Mouse (Mus musculus): ENCODE measurements around the gene Mef2c. TPM values are rescaled to one million over a fixed set of nuclear protein-coding genes. Genes with fewer than 3 reads are reported as not detected.

Gene Mef2c
- 300 and 367 TPM in 2 replicates for polyA plus RNA-seq (2015; fragmentation: Nextera tagmentation; extraction: Ambion mirVana)

DNA sequence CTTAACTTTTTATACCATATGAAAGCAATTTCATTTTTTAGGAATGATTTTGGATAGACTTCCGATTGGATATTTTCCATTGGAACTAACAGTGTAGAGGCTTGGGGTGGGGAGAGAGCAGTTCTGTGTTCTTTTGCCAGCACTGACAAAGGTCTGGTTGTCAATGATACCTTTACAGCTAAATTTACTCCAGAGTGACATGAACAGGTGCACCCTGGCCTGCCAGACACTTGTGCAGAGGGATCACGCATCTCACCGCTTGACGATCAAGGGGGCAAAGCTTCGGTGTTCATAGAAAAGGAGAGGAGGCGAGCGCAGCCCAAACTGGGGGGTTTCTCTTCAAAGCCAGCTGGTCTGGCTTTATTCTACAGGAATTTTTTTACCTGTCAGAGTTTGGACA, at the start of gene Mef2c:
TSS of gene Mef2c (plus strand) at position 116 of the 400 bp plus-strand sequence.
- Histone ChIP-seq H3K4me2 (ENCODE audit: low read length) (no peak within 1 kb of the TSS), H3K27ac (ENCODE audit: low read length) (no peak within 1 kb of the TSS), H3K4me3 (replicated peaks; ENCODE audit: low read length) (no peak within 1 kb of the TSS), H3K36me3 (ENCODE audit: control insufficient read depth, insufficient read depth) (no peaks in the 10 kb centered on the region), H3K9me3 (ENCODE audit: control insufficient read depth, low read length) (no peaks in the 10 kb centered on the region), H3K4me1 (replicated peaks; ENCODE audit: control insufficient read depth, insufficient read depth, low read length) (no peaks in the 10 kb centered on the region), H3K9ac (replicated peaks; ENCODE audit: low read depth, low read length) (no peak within 1 kb of the TSS), H3K27me3 (replicated peaks; ENCODE audit: control insufficient read depth, insufficient read depth, low read length) (no peaks in the 10 kb centered on the region)
- ATAC-seq, result no peak
- WGBS, result 85% methylated on average over 7 of the region's 7 CpGs

DNA sequence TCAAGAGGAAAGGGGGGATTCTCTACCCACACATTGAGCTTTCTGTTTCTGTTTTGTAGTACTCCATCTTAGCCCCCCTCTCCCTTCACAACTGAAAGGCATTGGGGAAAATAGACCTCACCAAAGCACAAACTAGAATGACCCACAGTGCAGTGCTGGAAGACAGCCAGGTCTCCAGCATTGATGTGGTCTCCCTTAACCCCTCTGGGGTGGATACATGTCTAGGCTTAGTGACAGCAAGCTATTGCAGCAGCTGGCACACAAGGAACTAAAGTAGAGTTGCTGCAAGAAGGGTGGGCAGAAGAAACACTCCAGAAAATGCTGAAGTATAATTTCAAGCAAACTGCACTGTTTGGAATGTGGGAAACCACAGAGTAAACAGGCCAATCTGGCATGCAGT, 45.1 kb upstream of the Mef2c start:
- H3K9me3 ChIP-seq (ENCODE audit: control insufficient read depth, low read length), result no peaks in the 10 kb centered on the region
- H3K27me3 ChIP-seq (replicated peaks; ENCODE audit: control insufficient read depth, insufficient read depth, low read length), result no peaks in the 10 kb centered on the region
- no peak overlapping the region for H3K9ac ChIP-seq (replicated peaks; ENCODE audit: low read depth, low read length)
- no peaks in the 10 kb centered on the region for H3K4me1 ChIP-seq (replicated peaks; ENCODE audit: control insufficient read depth, insufficient read depth, low read length)
- no peak overlapping the region for H3K4me2 ChIP-seq (ENCODE audit: low read length)
- no peak overlapping the region for H3K4me3 ChIP-seq (replicated peaks; ENCODE audit: low read length)
- ATAC-seq, result peak; percentile 79
- no peak overlapping the region for H3K27ac ChIP-seq (ENCODE audit: low read length)
- no peaks in the 10 kb centered on the region for H3K36me3 ChIP-seq (ENCODE audit: control insufficient read depth, insufficient read depth)

DNA sequence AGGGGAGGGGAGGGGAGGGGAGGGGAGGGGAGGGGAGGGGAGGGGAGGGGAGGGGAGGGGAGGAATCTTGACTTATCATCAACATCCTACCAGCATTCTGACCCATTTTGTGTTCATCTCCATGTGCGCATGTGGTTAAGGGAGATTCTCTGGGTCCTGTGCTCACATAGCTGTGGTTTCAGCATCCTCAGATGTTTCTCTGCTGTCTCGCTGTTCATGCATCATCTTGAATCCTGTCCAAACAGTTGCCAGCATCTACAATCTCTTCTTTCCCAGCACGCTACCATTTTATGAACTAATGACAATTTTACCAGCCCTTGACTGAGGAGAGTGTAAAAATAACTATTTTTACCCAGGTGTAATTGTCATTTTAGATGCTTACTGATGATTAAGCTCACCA, 44.2 kb upstream of the Mef2c start:
- Histone ChIP-seq H3K4me2 (ENCODE audit: low read length) (no peak overlapping the region), H3K36me3 (ENCODE audit: control insufficient read depth, insufficient read depth) (no peaks in the 10 kb centered on the region), H3K4me3 (replicated peaks; ENCODE audit: low read length) (no peak overlapping the region), H3K4me1 (replicated peaks; ENCODE audit: control insufficient read depth, insufficient read depth, low read length) (no peaks in the 10 kb centered on the region), H3K27ac (ENCODE audit: low read length) (no peak overlapping the region), H3K27me3 (replicated peaks; ENCODE audit: control insufficient read depth, insufficient read depth, low read length) (no peaks in the 10 kb centered on the region), H3K9me3 (ENCODE audit: control insufficient read depth, low read length) (no peaks in the 10 kb centered on the region), H3K9ac (replicated peaks; ENCODE audit: low read depth, low read length) (no peak overlapping the region)
- no peak for ATAC-seq
- WGBS, result 94% methylated on average over 3 of the region's 3 CpGs

DNA sequence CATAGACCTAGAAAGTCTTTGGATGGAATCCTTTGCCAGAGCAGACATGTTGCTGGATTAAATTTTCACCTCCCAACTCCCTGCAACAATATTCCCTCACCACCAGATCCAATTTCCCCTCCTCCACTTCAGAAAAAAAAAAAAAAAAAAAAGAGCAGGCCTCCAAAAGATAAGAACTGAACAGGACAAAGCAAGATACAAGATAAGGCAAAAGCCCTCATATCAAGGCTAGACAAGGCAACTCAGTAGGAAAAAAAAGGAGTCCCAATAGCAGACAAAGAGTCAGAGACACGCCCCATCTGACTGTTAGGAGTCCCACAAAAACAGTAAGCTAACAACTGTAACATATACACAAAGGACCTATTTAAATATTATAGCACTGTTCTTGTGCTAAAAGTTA, 43.2 kb upstream of the Mef2c start:
- Histone ChIP-seq H3K27ac (ENCODE audit: low read length) (no peak overlapping the region), H3K9me3 (ENCODE audit: control insufficient read depth, low read length) (no peaks in the 10 kb centered on the region), H3K9ac (replicated peaks; ENCODE audit: low read depth, low read length) (no peak overlapping the region), H3K4me1 (replicated peaks; ENCODE audit: control insufficient read depth, insufficient read depth, low read length) (no peaks in the 10 kb centered on the region), H3K27me3 (replicated peaks; ENCODE audit: control insufficient read depth, insufficient read depth, low read length) (no peaks in the 10 kb centered on the region), H3K4me2 (ENCODE audit: low read length) (no peak overlapping the region), H3K4me3 (replicated peaks; ENCODE audit: low read length) (no peak overlapping the region), H3K36me3 (ENCODE audit: control insufficient read depth, insufficient read depth) (no peaks in the 10 kb centered on the region)
- 88% methylated on average over 1 of the region's 1 CpGs for whole genome bisulfite sequencing
- no peak for ATAC-seq

DNA sequence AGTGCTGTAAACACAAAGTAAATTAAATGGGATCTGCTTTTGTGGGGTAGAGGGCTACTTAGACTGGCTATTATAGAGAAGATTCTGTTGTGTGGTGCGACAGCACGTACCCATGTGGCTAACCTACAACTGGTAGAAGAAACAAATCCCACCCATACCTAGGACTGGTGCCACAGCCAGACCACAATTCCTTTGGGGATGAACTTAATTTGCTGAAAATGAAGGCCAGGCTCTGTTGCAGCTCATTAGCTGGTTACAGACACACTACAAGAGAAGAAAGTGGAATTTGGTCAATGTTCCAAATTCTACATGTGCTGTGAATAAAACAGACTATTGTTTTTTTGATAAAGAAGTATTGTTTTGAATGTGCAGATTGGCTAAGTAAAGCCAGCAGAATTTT, 42.3 kb upstream of the Mef2c start:
- Histone ChIP-seq H3K4me1 (replicated peaks; ENCODE audit: control insufficient read depth, insufficient read depth, low read length) (no peaks in the 10 kb centered on the region), H3K27ac (ENCODE audit: low read length) (no peak overlapping the region), H3K27me3 (replicated peaks; ENCODE audit: control insufficient read depth, insufficient read depth, low read length) (no peaks in the 10 kb centered on the region), H3K9me3 (ENCODE audit: control insufficient read depth, low read length) (no peaks in the 10 kb centered on the region), H3K36me3 (ENCODE audit: control insufficient read depth, insufficient read depth) (no peaks in the 10 kb centered on the region), H3K4me2 (ENCODE audit: low read length) (no peak overlapping the region), H3K4me3 (replicated peaks; ENCODE audit: low read length) (no peak overlapping the region), H3K9ac (replicated peaks; ENCODE audit: low read depth, low read length) (no peak overlapping the region)
- no peak for ATAC-seq
- 69% methylated on average over 2 of the region's 2 CpGs for WGBS

DNA sequence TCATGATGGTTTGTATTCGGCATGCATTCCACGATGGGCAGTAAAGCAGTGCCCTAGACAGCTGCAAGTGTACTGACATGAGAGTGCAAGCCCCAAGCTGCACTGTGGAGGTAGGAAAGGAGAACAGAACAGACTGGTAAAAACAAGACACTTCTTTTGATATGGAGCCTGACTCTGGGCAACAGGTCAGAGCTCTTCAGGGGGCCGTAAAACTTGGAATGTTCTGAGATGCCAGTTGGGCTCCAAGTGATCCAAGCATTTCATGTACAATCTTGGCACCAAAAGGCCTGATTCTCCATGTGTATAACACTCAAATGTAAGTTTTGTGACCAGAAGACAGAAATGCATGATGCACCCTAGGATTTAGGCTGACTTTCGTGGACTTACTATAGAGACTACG, 37.1 kb upstream of the Mef2c start:
- WGBS, result 93% methylated on average over 5 of the region's 5 CpGs
- ATAC-seq, result no peak

DNA sequence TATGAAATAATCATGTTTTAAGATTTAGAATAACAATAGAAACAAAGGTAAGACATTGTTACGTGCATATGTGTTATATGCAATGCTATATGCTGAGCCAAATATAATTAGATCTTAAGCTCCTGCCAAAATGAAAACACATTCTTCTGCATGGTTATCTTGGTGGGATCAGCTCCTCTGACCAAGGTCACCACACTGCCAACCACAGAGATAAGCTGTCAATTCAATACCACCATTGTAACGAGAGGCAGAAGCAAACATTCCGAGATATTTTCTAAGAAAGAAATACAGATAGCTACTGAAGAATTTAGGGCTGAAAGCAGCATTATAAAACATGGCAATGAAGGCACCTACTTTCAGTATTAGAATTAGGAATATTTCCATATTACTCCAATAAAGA, 35.0 kb upstream of the Mef2c start:
- no peak overlapping the region for H3K4me3 ChIP-seq (replicated peaks; ENCODE audit: low read length)
- 87% methylated on average over 3 of the region's 3 CpGs for WGBS
- no peak overlapping the region for H3K27ac ChIP-seq (ENCODE audit: low read length)
- H3K27me3 ChIP-seq (replicated peaks; ENCODE audit: control insufficient read depth, insufficient read depth, low read length), result no peaks in the 10 kb centered on the region
- H3K9me3 ChIP-seq (ENCODE audit: control insufficient read depth, low read length), result no peaks in the 10 kb centered on the region
- H3K9ac ChIP-seq (replicated peaks; ENCODE audit: low read depth, low read length), result no peak overlapping the region
- no peak for ATAC-seq
- no peaks in the 10 kb centered on the region for H3K4me1 ChIP-seq (replicated peaks; ENCODE audit: control insufficient read depth, insufficient read depth, low read length)
- H3K36me3 ChIP-seq (ENCODE audit: control insufficient read depth, insufficient read depth), result no peaks in the 10 kb centered on the region
- H3K4me2 ChIP-seq (ENCODE audit: low read length), result no peak overlapping the region

More for the DNA sequence above, 37.1 kb upstream of the Mef2c start:
- Histone ChIP-seq H3K36me3 (ENCODE audit: control insufficient read depth, insufficient read depth) (no peaks in the 10 kb centered on the region), H3K9ac (replicated peaks; ENCODE audit: low read depth, low read length) (no peak overlapping the region), H3K27me3 (replicated peaks; ENCODE audit: control insufficient read depth, insufficient read depth, low read length) (no peaks in the 10 kb centered on the region), H3K9me3 (ENCODE audit: control insufficient read depth, low read length) (no peaks in the 10 kb centered on the region), H3K4me2 (ENCODE audit: low read length) (no peak overlapping the region), H3K4me3 (replicated peaks; ENCODE audit: low read length) (no peak overlapping the region), H3K27ac (ENCODE audit: low read length) (no peak overlapping the region), H3K4me1 (replicated peaks; ENCODE audit: control insufficient read depth, insufficient read depth, low read length) (no peaks in the 10 kb centered on the region)

DNA sequence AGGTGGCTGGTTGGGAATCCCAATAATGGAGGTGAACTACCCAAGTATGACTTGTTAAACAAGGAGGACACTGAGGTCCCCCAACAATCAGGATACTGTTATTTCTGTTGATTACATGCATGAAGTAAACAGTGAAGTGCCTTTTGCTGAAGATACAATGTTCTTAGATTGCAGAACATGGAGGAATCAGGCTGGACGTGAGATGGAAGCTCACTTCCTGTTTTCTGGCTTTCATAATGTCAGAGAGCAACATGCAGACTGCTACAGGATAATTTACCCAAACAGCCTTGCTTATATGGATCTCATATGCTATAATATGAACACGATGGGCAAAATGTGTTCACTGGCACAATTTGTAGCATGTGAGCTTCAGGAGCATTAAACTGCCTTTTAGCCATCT, 30.1 kb upstream of the Mef2c start:
- no peak overlapping the region for H3K9ac ChIP-seq (replicated peaks; ENCODE audit: low read depth, low read length)
- WGBS, result 95% methylated on average over 2 of the region's 2 CpGs
- H3K9me3 ChIP-seq (ENCODE audit: control insufficient read depth, low read length), result no peaks in the 10 kb centered on the region
- ATAC-seq, result no peak
- no peak overlapping the region for H3K27ac ChIP-seq (ENCODE audit: low read length)
- no peaks in the 10 kb centered on the region for H3K4me1 ChIP-seq (replicated peaks; ENCODE audit: control insufficient read depth, insufficient read depth, low read length)
- H3K4me2 ChIP-seq (ENCODE audit: low read length), result no peak overlapping the region
- H3K36me3 ChIP-seq (ENCODE audit: control insufficient read depth, insufficient read depth), result no peaks in the 10 kb centered on the region
- H3K4me3 ChIP-seq (replicated peaks; ENCODE audit: low read length), result no peak overlapping the region
- H3K27me3 ChIP-seq (replicated peaks; ENCODE audit: control insufficient read depth, insufficient read depth, low read length), result no peaks in the 10 kb centered on the region

DNA sequence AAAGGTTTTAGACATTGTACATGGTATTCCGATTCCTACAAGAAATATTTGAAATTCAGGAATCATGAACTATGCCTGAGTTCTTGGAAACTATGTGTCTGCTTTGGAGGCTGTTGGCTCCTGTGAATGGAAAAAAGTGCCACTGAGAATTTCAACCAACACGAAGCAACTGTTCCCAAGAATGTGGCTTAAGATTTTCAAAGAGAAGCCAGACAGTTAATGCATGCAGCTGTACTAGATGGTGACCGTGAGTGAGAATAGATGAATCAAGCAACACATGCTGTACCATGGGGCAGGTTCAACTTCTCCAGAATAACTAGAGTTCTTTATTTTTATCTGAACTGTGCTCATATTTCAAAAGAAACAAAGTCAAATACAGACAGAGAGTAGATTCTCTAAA, 23.4 kb upstream of the Mef2c start:
- H3K4me2 ChIP-seq (ENCODE audit: low read length), result no peak overlapping the region
- H3K36me3 ChIP-seq (ENCODE audit: control insufficient read depth, insufficient read depth), result no peaks in the 10 kb centered on the region
- WGBS, result 66% methylated on average over 3 of the region's 3 CpGs
- no peaks in the 10 kb centered on the region for H3K9me3 ChIP-seq (ENCODE audit: control insufficient read depth, low read length)
- no peaks in the 10 kb centered on the region for H3K27me3 ChIP-seq (replicated peaks; ENCODE audit: control insufficient read depth, insufficient read depth, low read length)
- H3K27ac ChIP-seq (ENCODE audit: low read length), result no peak overlapping the region
- H3K9ac ChIP-seq (replicated peaks; ENCODE audit: low read depth, low read length), result no peak overlapping the region
- H3K4me1 ChIP-seq (replicated peaks; ENCODE audit: control insufficient read depth, insufficient read depth, low read length), result no peaks in the 10 kb centered on the region
- no peak overlapping the region for H3K4me3 ChIP-seq (replicated peaks; ENCODE audit: low read length)
- no peak for ATAC-seq

DNA sequence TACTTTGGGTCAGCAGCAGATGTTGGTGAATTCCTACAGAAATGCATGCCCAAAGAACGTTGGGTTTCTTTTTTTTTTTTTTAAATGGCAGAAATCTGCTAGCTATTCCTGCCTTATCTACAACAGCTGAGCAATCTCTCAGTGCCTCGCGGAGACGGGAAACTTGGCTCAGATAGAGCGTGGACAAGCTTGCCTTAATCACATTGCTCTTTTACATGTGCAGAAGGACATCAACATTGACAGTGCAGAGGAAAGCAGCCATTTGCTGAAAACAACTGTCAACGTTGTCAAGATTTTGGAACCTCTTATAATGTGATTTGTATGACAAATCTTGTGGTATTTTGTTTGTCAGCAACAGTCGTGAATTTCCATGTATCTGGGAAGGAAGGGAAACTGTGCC, 22.5 kb upstream of the Mef2c start:
- H3K9ac ChIP-seq (replicated peaks; ENCODE audit: low read depth, low read length), result no peak overlapping the region
- 0 out of 2 replicates have a peak overlapping the region, but pooled peaks have one; percentile 8 for H3K4me2 ChIP-seq (ENCODE audit: low read length)
- WGBS, result 40% methylated on average over 7 of the region's 7 CpGs
- no peaks in the 10 kb centered on the region for H3K36me3 ChIP-seq (ENCODE audit: control insufficient read depth, insufficient read depth)
- no peak overlapping the region for H3K4me3 ChIP-seq (replicated peaks; ENCODE audit: low read length)
- H3K27me3 ChIP-seq (replicated peaks; ENCODE audit: control insufficient read depth, insufficient read depth, low read length), result no peaks in the 10 kb centered on the region
- peak; percentile 77 for ATAC-seq
- H3K9me3 ChIP-seq (ENCODE audit: control insufficient read depth, low read length), result no peaks in the 10 kb centered on the region
- no peak overlapping the region for H3K27ac ChIP-seq (ENCODE audit: low read length)
- H3K4me1 ChIP-seq (replicated peaks; ENCODE audit: control insufficient read depth, insufficient read depth, low read length), result no peaks in the 10 kb centered on the region
